Mouse (Mus musculus) lung, postnatal 0 days (tissue): Measurements from ENCODE around the gene Ust.

ENCODE experiments used
- CTCF ChIP-seq: IDR thresholded peaks from 2 replicates; pipeline ENCODE4 v1.5.1; 2016; ENCODE audit warnings: antibody characterized with exemption, mild to moderate bottlenecking
- EP300 ChIP-seq: IDR thresholded peaks from 2 replicates; pipeline ENCODE4 v1.6.1; 2016; ENCODE audit warnings: antibody characterized with exemption, mild to moderate bottlenecking, control low read depth

GRCm38 (mm10) chr10:8495543-8496141, 23.0 kb downstream of the Ust start:
- no peak for TF ChIP-seq CTCF
- no peak for TF ChIP-seq EP300
